Mouse (Mus musculus): ENCODE results near the gene Skp1a. TPM values are rescaled to one million over a fixed set of nuclear protein-coding genes. Genes with fewer than 3 reads are reported as not detected.

Skp1a gene
- polyA plus RNA-seq, 1 experiment from 2014 or later = 534 TPM

GRCm38 (mm10) chr11:52286958-52287305, 55.1 kb downstream of the Skp1a start:
- Histone ChIP-seq H3K4me2 (ENCODE audit: low read length) (no peak overlapping the region), H3K4me1 (ENCODE audit: control insufficient read depth in 2 of 2, insufficient read depth in 2 of 2, low read length in 2 of 2) (peaks cover 20 to 26% of the 10 kb centered on the region in 2 experiments), H3K4me3 (ENCODE audit: control insufficient read depth in 1 of 2, insufficient read depth in 1 of 2, low read depth in 1 of 2, low read length in 2 of 2) (no peak overlapping the region), H3K27me3 (ENCODE audit: control insufficient read depth, insufficient read depth, low read length) (peaks cover 15% of the 10 kb centered on the region; the same call in 1 of the 2 replicates), H3K9ac (ENCODE audit: low read length) (no peak overlapping the region), H3K27ac (replicated peaks in 1 of 2; ENCODE audit: control insufficient read depth in 1 of 2, insufficient read depth in 1 of 2, low read depth in 2 of 2, low read length in 2 of 2) (no peak overlapping the region), H3K9me3 (ENCODE audit: control insufficient read depth, low read length) (no peaks in the 10 kb centered on the region), H3K36me3 (ENCODE audit: control insufficient read depth, insufficient read depth, low read length) (no peaks in the 10 kb centered on the region)
- no peak for ATAC-seq (ENCODE audit: insufficient number of reproducible peaks, insufficient read depth, low FRiP score, low read depth)
- WGBS = 32% methylated on average over 4 of the region's 4 CpGs

- no peak overlapping the region for H3K4me3 ChIP-seq (ENCODE audit: control insufficient read depth in 1 of 2, insufficient read depth in 1 of 2, low read depth in 1 of 2, low read length in 2 of 2)
- no peaks in the 10 kb centered on the region for H3K27me3 ChIP-seq (ENCODE audit: control insufficient read depth, insufficient read depth, low read length)
- no peak overlapping the region for H3K9ac ChIP-seq (ENCODE audit: low read length)
- H3K4me2 ChIP-seq (ENCODE audit: low read length) = no peak overlapping the region
- no peak overlapping the region for H3K27ac ChIP-seq (replicated peaks in 1 of 2; ENCODE audit: control insufficient read depth in 1 of 2, insufficient read depth in 1 of 2, low read depth in 2 of 2, low read length in 2 of 2)
- H3K36me3 ChIP-seq (ENCODE audit: control insufficient read depth, insufficient read depth, low read length) = no peaks in the 10 kb centered on the region
- ATAC-seq (ENCODE audit: insufficient number of reproducible peaks, insufficient read depth, low FRiP score, low read depth) = no peak
- no peaks in the 10 kb centered on the region for H3K9me3 ChIP-seq (ENCODE audit: control insufficient read depth, low read length)
- no peaks in the 10 kb centered on the region for H3K4me1 ChIP-seq (ENCODE audit: control insufficient read depth in 2 of 2, insufficient read depth in 2 of 2, low read length in 2 of 2)
- 67% methylated on average over 7 of the region's 7 CpGs for WGBS
Measured at GRCm38 (mm10) chr11:52292346-52292745, 60.6 kb downstream of the Skp1a start.

- no peak for ATAC-seq (ENCODE audit: insufficient number of reproducible peaks, insufficient read depth, low FRiP score, low read depth)
- Histone ChIP-seq H3K9ac (ENCODE audit: low read length) (no peak overlapping the region), H3K4me1 (ENCODE audit: control insufficient read depth in 2 of 2, insufficient read depth in 2 of 2, low read length in 2 of 2) (no peaks in the 10 kb centered on the region), H3K27ac (replicated peaks in 1 of 2; ENCODE audit: control insufficient read depth in 1 of 2, insufficient read depth in 1 of 2, low read depth in 2 of 2, low read length in 2 of 2) (no peak overlapping the region), H3K4me3 (ENCODE audit: control insufficient read depth in 1 of 2, insufficient read depth in 1 of 2, low read depth in 1 of 2, low read length in 2 of 2) (no peak overlapping the region), H3K27me3 (ENCODE audit: control insufficient read depth, insufficient read depth, low read length) (no peaks in the 10 kb centered on the region), H3K9me3 (ENCODE audit: control insufficient read depth, low read length) (no peaks in the 10 kb centered on the region), H3K4me2 (ENCODE audit: low read length) (no peak overlapping the region), H3K36me3 (ENCODE audit: control insufficient read depth, insufficient read depth, low read length) (no peaks in the 10 kb centered on the region)
- WGBS = 76% methylated on average over 6 of the region's 6 CpGs
Measured at GRCm38 (mm10) chr11:52292894-52293293, 61.1 kb downstream of the Skp1a start.

GRCm38 (mm10) chr11:52294103-52294502, 62.3 kb downstream of the Skp1a start:
- H3K36me3 ChIP-seq (ENCODE audit: control insufficient read depth, insufficient read depth, low read length) = no peaks in the 10 kb centered on the region
- no peaks in the 10 kb centered on the region for H3K27me3 ChIP-seq (ENCODE audit: control insufficient read depth, insufficient read depth, low read length)
- no peaks in the 10 kb centered on the region for H3K4me1 ChIP-seq (ENCODE audit: control insufficient read depth in 2 of 2, insufficient read depth in 2 of 2, low read length in 2 of 2)
- H3K4me3 ChIP-seq (ENCODE audit: control insufficient read depth in 1 of 2, insufficient read depth in 1 of 2, low read depth in 1 of 2, low read length in 2 of 2) = no peak overlapping the region
- H3K27ac ChIP-seq (replicated peaks in 1 of 2; ENCODE audit: control insufficient read depth in 1 of 2, insufficient read depth in 1 of 2, low read depth in 2 of 2, low read length in 2 of 2) = no peak overlapping the region
- ATAC-seq (ENCODE audit: insufficient number of reproducible peaks, insufficient read depth, low FRiP score, low read depth) = no peak
- H3K9ac ChIP-seq (ENCODE audit: low read length) = no peak overlapping the region
- no peaks in the 10 kb centered on the region for H3K9me3 ChIP-seq (ENCODE audit: control insufficient read depth, low read length)
- 74% methylated on average over 9 of the region's 9 CpGs for WGBS
- no peak overlapping the region for H3K4me2 ChIP-seq (ENCODE audit: low read length)

Other genes with a start within 250 kb of the Skp1a start
- 187 and 193 TPM in 2 replicates for gene Ube2b, start 231.2 kb upstream of the Skp1a start, polyA plus RNA-seq (2014; fragmentation: Nextera tagmentation; extraction: Ambion mirVana)
- 9.1 and 10.1 TPM in 2 replicates for gene Cdkl3, start 227.8 kb upstream of the Skp1a start, polyA plus RNA-seq (2014; fragmentation: Nextera tagmentation; extraction: Ambion mirVana)
- gene Ppp2ca, start 133.3 kb upstream of the Skp1a start, polyA plus RNA-seq (2014; fragmentation: Nextera tagmentation; extraction: Ambion mirVana) = 81.1 and 86.7 TPM in 2 replicates
- gene Olfr1373, start 86.5 kb upstream of the Skp1a start, polyA plus RNA-seq (2014; fragmentation: Nextera tagmentation; extraction: Ambion mirVana) = not detected in 2 replicates
- not detected in 2 replicates for gene Olfr1371, start 18.0 kb upstream of the Skp1a start, polyA plus RNA-seq (2014; fragmentation: Nextera tagmentation; extraction: Ambion mirVana)
- 2.2 and 2.5 TPM in 2 replicates for gene Tcf7, start 51.0 kb downstream of the Skp1a start, polyA plus RNA-seq (2014; fragmentation: Nextera tagmentation; extraction: Ambion mirVana)
- gene Vdac1, start 128.9 kb downstream of the Skp1a start, polyA plus RNA-seq (2014; fragmentation: Nextera tagmentation; extraction: Ambion mirVana) = 409 and 422 TPM in 2 replicates
- 227 and 235 TPM in 2 replicates for gene 9530068E07Rik, start 164.4 kb downstream of the Skp1a start, polyA plus RNA-seq (2014; fragmentation: Nextera tagmentation; extraction: Ambion mirVana)